Comparison of ENCODE assay signal across 9 mouse cellular contexts in the genomic region with DNA sequence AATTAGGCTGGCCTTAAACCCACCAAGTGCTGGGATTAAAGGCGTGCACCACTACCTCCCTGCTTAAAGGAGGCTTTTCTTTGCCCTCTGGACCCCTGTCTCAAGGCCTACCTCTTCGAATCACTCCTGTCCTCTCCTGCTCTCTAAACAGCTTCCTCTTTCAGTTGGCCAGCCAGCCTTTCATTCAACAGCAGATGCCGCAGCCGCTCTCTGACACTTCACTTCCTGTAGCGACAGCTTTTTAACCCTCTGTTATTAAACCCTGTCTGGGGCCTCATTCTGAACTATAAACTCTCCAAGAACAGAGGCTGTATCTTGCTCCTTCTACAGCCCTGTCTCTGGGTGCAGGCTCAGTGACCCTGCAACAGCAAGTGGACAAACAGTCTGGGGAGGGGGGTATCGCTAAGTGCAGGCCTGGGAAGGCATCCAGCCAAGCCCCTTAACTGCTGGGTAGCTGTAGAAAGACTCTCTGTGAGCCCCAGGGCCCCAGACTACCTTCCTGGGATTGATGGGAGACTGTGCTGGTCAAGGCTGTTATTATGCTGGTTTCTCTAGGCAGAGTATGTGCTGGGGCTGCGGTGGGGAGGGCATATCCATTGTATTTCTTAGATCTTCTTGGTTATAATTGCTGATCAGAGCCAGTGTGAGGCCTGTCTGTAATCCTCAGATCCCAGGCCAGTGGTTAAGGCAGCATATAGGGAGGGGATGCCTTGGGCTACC. TPM values are rescaled to one million over a fixed set of nuclear protein-coding genes. Genes with fewer than 3 reads are reported as not detected.
DNase-seq lines count a peak whose midpoint lies in the region; ATAC-seq and TF ChIP-seq lines count a peak whose summit lies in the region.
"Had no signal": no experiment of that assay in that cellular context is flagged by ENCODE, and none has a peak within 500 bp of the region (broad histone marks: within the 10 kb centered on the region; RNA-seq: fewer than 3 reads in every experiment).

No protein-coding gene starts in this region.

- intact Hi-C loops in heart, postnatal 25 days (cut with DNase I): loop anchor here (2.0 kb wide), 1 partner anchor 43 kb away; no protein-coding TSS in a partner anchor

- H3K4me1 ChIP-seq in forebrain, embryonic 15.5 days: no peaks in the 10 kb centered on the region
- peaks cover 17% of the 10 kb centered on the region for H3K4me1 ChIP-seq in intestine, embryonic 15.5 days (replicated peaks)
- peaks cover 6% of the 10 kb centered on the region for H3K4me1 ChIP-seq in liver, postnatal 0 days (ENCODE audit: insufficient read depth)

- H3K9ac ChIP-seq in forebrain, embryonic 15.5 days (replicated peaks): no peak overlapping the region
- no peak overlapping the region for H3K9ac ChIP-seq in intestine, embryonic 15.5 days
- peak overlapping the region; percentile 21; the same call in 1 of the 2 replicates for H3K9ac ChIP-seq in liver, postnatal 0 days (replicated peaks)

- peak; percentile 95 for DNase-seq in heart, adult 11 months
- no peak for DNase-seq in heart, postnatal 25 days (ENCODE audit: low spot score)
- DNase-seq in liver, postnatal 0 days: peak; percentile 46
- DNase-seq in retina, embryonic 14.5 days (ENCODE audit: low spot score): peak; percentile 17
- no peak for DNase-seq in urinary bladder, adult 2 months (ENCODE audit: low spot score)
- DNase-seq in right cerebral cortex, adult 18-20 months: no peak

- whole genome bisulfite sequencing in forebrain, embryonic 15.5 days: 66% methylated on average over 7 of the region's 7 CpGs
- 14% methylated on average over 7 of the region's 7 CpGs for WGBS in intestine, embryonic 15.5 days
- WGBS in liver, postnatal 0 days (ENCODE audit: insufficient replicate concordance): 26% methylated on average over 7 of the region's 7 CpGs

- 0 out of 2 replicates have a peak, but pooled peaks cover under 1% of the 10 kb centered on the region for H3K36me3 ChIP-seq in forebrain, embryonic 15.5 days
- H3K36me3 ChIP-seq in intestine, embryonic 15.5 days: no peaks in the 10 kb centered on the region
- no peaks in the 10 kb centered on the region for H3K36me3 ChIP-seq in liver, postnatal 0 days (replicated peaks; ENCODE audit: insufficient read depth, low read length)
- H3K36me3 ChIP-seq: G1E had no signal

- no peak overlapping the region for H3K4me3 ChIP-seq in forebrain, embryonic 15.5 days
- H3K4me3 ChIP-seq in intestine, embryonic 15.5 days (replicated peaks): no peak overlapping the region
- H3K4me3 ChIP-seq in liver, postnatal 0 days (ENCODE audit: low read depth, low read length): no peak overlapping the region

- no peak for TF ChIP-seq EP300 in liver, postnatal 0 days (IDR thresholded peaks at IDR 0.05; ENCODE audit: low read depth)

- H3K4me2 ChIP-seq in forebrain, embryonic 15.5 days (replicated peaks): no peak overlapping the region
- H3K4me2 ChIP-seq in intestine, embryonic 15.5 days (replicated peaks): peak overlapping the region; percentile 26; the same call in 1 of the 2 replicates
- no peak overlapping the region for H3K4me2 ChIP-seq in liver, postnatal 0 days (ENCODE audit: low read depth, low read length)

- peak overlapping the region; percentile 9; the same call in 1 of the 2 replicates for H3K27ac ChIP-seq in forebrain, embryonic 15.5 days (replicated peaks)
- H3K27ac ChIP-seq in intestine, embryonic 15.5 days: peak overlapping the region; percentile 81
- H3K27ac ChIP-seq in liver, postnatal 0 days (ENCODE audit: low read depth): peak overlapping the region; percentile 29

- no peaks in the 10 kb centered on the region for H3K9me3 ChIP-seq in forebrain, embryonic 15.5 days
- no peaks in the 10 kb centered on the region for H3K9me3 ChIP-seq in intestine, embryonic 15.5 days
- H3K9me3 ChIP-seq in liver, postnatal 0 days (ENCODE audit: low read length): no peaks in the 10 kb centered on the region
- H3K9me3 ChIP-seq: G1E had no signal

- no peak for TF ChIP-seq CTCF in liver, postnatal 0 days (IDR thresholded peaks at IDR 0.05; ENCODE audit: low read depth)

- H3K27me3 ChIP-seq in forebrain, embryonic 15.5 days: no peaks in the 10 kb centered on the region
- H3K27me3 ChIP-seq in intestine, embryonic 15.5 days (replicated peaks): no peaks in the 10 kb centered on the region
- no peaks in the 10 kb centered on the region for H3K27me3 ChIP-seq in liver, postnatal 0 days (ENCODE audit: insufficient read depth, low read length)

- ATAC-seq in forebrain, embryonic 15.5 days (replicated peaks): no peak
- ATAC-seq in intestine, embryonic 15.5 days: peak; percentile 78
- ATAC-seq in liver, postnatal 0 days: peak; percentile 41

RNA-seq across cellular contexts. Expression of gene Pstpip1, which starts 13.7 kb away (rescaled TPM):
- total RNA-seq in heart, postnatal 25 days (2021): 1 to 10 TPM in 1 of 2 experiments, under 1 TPM in 1; 0.83 to 1.8 TPM
- 0.33 and 0.60 TPM in 2 replicates for polyA plus RNA-seq in forebrain, embryonic 15.5 days (2015; fragmentation: Nextera tagmentation; extraction: Ambion mirVana)
- 1.5 and 1.6 TPM in 2 replicates for polyA plus RNA-seq in intestine, embryonic 15.5 days (2015; fragmentation: Nextera tagmentation; extraction: Ambion mirVana)
- polyA plus RNA-seq in liver, postnatal 0 days (2015; fragmentation: Nextera tagmentation; extraction: Ambion mirVana): 5.5 and 6.0 TPM in 2 replicates
- 7.7 and 8.4 TPM in 2 replicates for polyA plus RNA-seq in urinary bladder, adult 2 months (2012; rRNA removed)
- total RNA-seq: G1E had no signal

RNA-seq across cellular contexts. Expression of gene Rcn2, which starts 34.4 kb away (rescaled TPM):
- total RNA-seq in heart, postnatal 25 days (2021): 10 to 100 TPM; 26.9 to 27.9 TPM
- 274 and 297 TPM in 2 replicates for polyA plus RNA-seq in forebrain, embryonic 15.5 days (2015; fragmentation: Nextera tagmentation; extraction: Ambion mirVana)
- 149 and 178 TPM in 2 replicates for polyA plus RNA-seq in intestine, embryonic 15.5 days (2015; fragmentation: Nextera tagmentation; extraction: Ambion mirVana)
- 30.1 and 30.5 TPM in 2 replicates for polyA plus RNA-seq in liver, postnatal 0 days (2015; fragmentation: Nextera tagmentation; extraction: Ambion mirVana)
- 109 and 111 TPM in 2 replicates for polyA plus RNA-seq in urinary bladder, adult 2 months (2012; rRNA removed)

Comparison
In these comparisons a context has a peak if more than half of its experiments do, and no peak if none do; other contexts are left out.
1. DNase-seq: peak in heart, adult 11 months (single experiment), liver, postnatal 0 days (single experiment) and retina, embryonic 14.5 days (single experiment); none in heart, postnatal 25 days (single experiment), urinary bladder, adult 2 months (single experiment) and right cerebral cortex, adult 18-20 months (single experiment).
2. H3K27ac ChIP-seq: peak in every context shown above with its lines; median percentile 81 in intestine, embryonic 15.5 days; 29 in liver, postnatal 0 days; 9 in forebrain, embryonic 15.5 days.